Mouse (Mus musculus) heart, embryonic 15.5 days (tissue): ENCODE measurements around the gene Trim40. TPM values are rescaled to one million over a fixed set of nuclear protein-coding genes. Genes with fewer than 3 reads are reported as not detected.
"Not testable (repeated sequence)": the region's sequence is repeated elsewhere in the genome, so short reads cannot be mapped to it uniquely, and the experiment has no call there.

Source experiments
- ATAC-seq: fragments of 200-750 bp; cut with Nextera tagmentation; replicated peaks from 2 replicates; pipeline ENCODE4 v1.8.0; 2017; ENCODE audit warnings: low read depth, moderate TSS enrichment; ENCODE audit not compliant: insufficient number of reproducible peaks, insufficient read depth, low FRiP score
- H3K27ac ChIP-seq: fragments of 300-500 bp; sonication (generic); 2 replicates; pipeline ENCODE4 v1.5.1; 2015; ENCODE audit warnings: mild to moderate bottlenecking, inconsistent platforms
- H3K27me3 ChIP-seq: fragments of 300-500 bp; sonication (generic); 2 replicates; pipeline ENCODE4 v1.6.1; 2015; ENCODE audit warnings: inconsistent platforms
- H3K36me3 ChIP-seq: fragments of 300-500 bp; sonication (generic); 2 replicates; pipeline ENCODE4 v1.6.1; 2015; ENCODE audit warnings: mild to moderate bottlenecking, inconsistent platforms
- H3K4me1 ChIP-seq: fragments of 300-500 bp; sonication (generic); replicated peaks from 2 replicates; pipeline ENCODE4 v1.6.1; 2015; ENCODE audit warnings: inconsistent platforms
- H3K4me2 ChIP-seq: fragments of 300-500 bp; sonication (generic); 2 replicates; pipeline ENCODE4 v1.6.1; 2015; ENCODE audit warnings: inconsistent platforms, mild to moderate bottlenecking, moderate library complexity
- H3K4me3 ChIP-seq: fragments of 300-500 bp; sonication (generic); 2 replicates; pipeline ENCODE4 v1.5.1; 2015; ENCODE audit warnings: mild to moderate bottlenecking, inconsistent platforms
- H3K9ac ChIP-seq: fragments of 300-500 bp; sonication (generic); 2 replicates; pipeline ENCODE4 v1.6.1; 2015; ENCODE audit warnings: mild to moderate bottlenecking, inconsistent platforms
- H3K9me3 ChIP-seq: fragments of 300-500 bp; sonication (generic); replicated peaks from 2 replicates; pipeline ENCODE4 v1.6.1; 2016; ENCODE audit warnings: inconsistent platforms
- WGBS: fragments of 180-500 bp; shearing (Covaris S2); methylation state at CpG from one replicate; pipeline ENCODE4 v1.1.7; 2015; ENCODE audit warnings: mixed read lengths; 5-methylcytosine and 5-hydroxymethylcytosine counted together
- polyA plus RNA-seq: library from polyadenylated mRNA; unstranded; fragments of >200 nt; fragmentation: Nextera tagmentation; extraction: Ambion mirVana; gene quantifications from 2 replicates; pipeline ENCODE4 v1.2.1, GENCODE M21; 2015

The Trim40 gene
- polyA plus RNA-seq, 1 experiment from 2014 or later = not detected

DNA sequence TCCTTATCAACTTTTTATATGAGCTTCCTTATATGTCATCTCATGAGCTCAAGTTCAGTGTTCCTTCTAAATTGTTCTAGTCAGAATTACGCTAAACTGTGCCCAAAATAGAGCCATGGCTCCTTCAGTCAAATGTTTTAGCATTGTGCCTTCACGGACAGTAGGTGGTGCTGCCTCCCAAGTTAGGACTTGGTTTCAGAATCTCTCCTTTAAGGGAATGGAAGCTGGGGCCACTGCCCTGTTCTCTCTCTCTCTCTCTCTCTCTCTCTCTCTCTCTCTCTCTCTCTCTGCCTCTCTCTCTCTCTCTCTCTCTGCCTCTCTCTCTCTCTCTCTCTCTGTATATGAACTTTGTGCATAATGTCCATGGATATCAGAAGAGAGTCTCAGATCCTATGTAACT, 2.4 kb upstream of the Trim40 start:
- H3K4me2 ChIP-seq = no peak overlapping the region
- H3K9ac ChIP-seq = no peak overlapping the region
- no peaks in the 10 kb centered on the region for H3K4me1 ChIP-seq
- no peak overlapping the region for H3K4me3 ChIP-seq
- 4% methylated on average over 2 of the region's 2 CpGs for WGBS
- H3K27me3 ChIP-seq = peaks cover 22% of the 10 kb centered on the region; the same call in 1 of the 2 replicates
- no peak for ATAC-seq
- no peaks in the 10 kb centered on the region for H3K9me3 ChIP-seq
- no peaks in the 10 kb centered on the region for H3K36me3 ChIP-seq
- no peak overlapping the region for H3K27ac ChIP-seq

- 62% methylated on average over 1 of the region's 1 CpGs for WGBS
- H3K9ac ChIP-seq, H3K4me1 ChIP-seq, ATAC-seq, H3K36me3 ChIP-seq, H3K27ac ChIP-seq, H3K4me3 ChIP-seq, H3K9me3 ChIP-seq, H3K4me2 ChIP-seq: not testable (repeated sequence)
- H3K27me3 ChIP-seq = peaks cover 22% of the 10 kb centered on the region; the same call in 1 of the 2 replicates
These were observed 1.6 kb upstream of the Trim40 start for GRCm38 (mm10) chr17:36891496-36891895.

DNA sequence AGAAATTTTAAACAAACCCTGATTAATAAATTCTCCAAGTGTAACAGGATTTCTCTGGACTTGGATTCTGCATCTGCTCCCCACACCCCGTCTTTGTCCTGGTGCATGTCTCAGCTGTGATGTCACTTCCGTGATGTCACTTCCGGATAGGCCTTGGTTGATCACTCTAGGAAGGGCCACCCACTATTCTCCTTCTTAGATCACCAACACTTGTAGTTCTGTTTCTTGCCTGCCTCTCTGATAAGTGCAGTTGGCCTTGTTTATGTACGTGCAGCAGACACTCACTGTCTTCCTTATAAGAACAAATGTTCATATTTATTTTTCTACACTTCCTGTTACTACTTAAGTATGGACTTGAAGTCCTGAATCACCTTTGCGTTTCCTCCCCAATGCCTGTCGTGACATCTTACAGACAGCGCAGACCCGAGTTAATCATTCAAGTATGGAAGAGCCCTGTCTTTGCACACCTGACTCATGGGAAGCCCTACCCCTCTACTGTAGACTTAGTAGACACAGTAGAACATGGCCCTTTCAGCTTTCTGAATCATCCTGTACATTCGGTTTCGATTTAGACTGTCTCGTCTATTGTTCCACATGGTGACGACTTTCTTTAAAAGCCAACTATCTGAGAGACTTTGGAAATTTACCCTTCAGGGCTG, 4.7 kb downstream of the Trim40 start:
- Histone ChIP-seq H3K27ac (no peak overlapping the region), H3K9ac (no peak overlapping the region), H3K36me3 (no peaks in the 10 kb centered on the region), H3K4me3 (no peak overlapping the region), H3K4me1 (no peaks in the 10 kb centered on the region), H3K4me2 (no peak overlapping the region), H3K9me3 (no peaks in the 10 kb centered on the region), H3K27me3 (peaks cover 14% of the 10 kb centered on the region; the same call in 1 of the 2 replicates)
- ATAC-seq = no peak
- WGBS = 86% methylated on average over 12 of the region's 12 CpGs

GRCm38 (mm10) chr17:36883350-36883749, 6.6 kb downstream of the Trim40 start:
- ATAC-seq = no peak
- Histone ChIP-seq H3K9me3 (no peaks in the 10 kb centered on the region), H3K4me2 (no peak overlapping the region), H3K9ac (no peak overlapping the region), H3K4me3 (no peak overlapping the region), H3K27ac (no peak overlapping the region), H3K36me3 (no peaks in the 10 kb centered on the region), H3K4me1 (no peaks in the 10 kb centered on the region), H3K27me3 (0 out of 2 replicates have a peak, but pooled peaks cover under 1% of the 10 kb centered on the region)
- whole genome bisulfite sequencing = 56% methylated on average over 2 of the region's 2 CpGs

- Histone ChIP-seq H3K9ac (no peak overlapping the region), H3K9me3 (no peaks in the 10 kb centered on the region), H3K36me3 (no peaks in the 10 kb centered on the region), H3K27ac (no peak overlapping the region), H3K4me3 (no peak overlapping the region), H3K4me2 (no peak overlapping the region), H3K27me3 (peaks cover under 1% of the 10 kb centered on the region; the same call in 1 of the 2 replicates), H3K4me1 (0 out of 2 replicates have a peak, but pooled peaks cover 3% of the 10 kb centered on the region)
- ATAC-seq = no peak
- 39% methylated on average over 4 of the region's 4 CpGs for WGBS
These were observed 15.3 kb downstream of the Trim40 start for GRCm38 (mm10) chr17:36874636-36875035.

- 59% methylated on average over 25 of the region's 25 CpGs for WGBS
- Histone ChIP-seq H3K9me3 (no peaks in the 10 kb centered on the region), H3K4me3 (no peak overlapping the region), H3K9ac (no peak overlapping the region), H3K36me3 (no peaks in the 10 kb centered on the region), H3K27ac (no peak overlapping the region), H3K4me1 (peaks cover 12% of the 10 kb centered on the region), H3K4me2 (peak overlapping the region; percentile 6), H3K27me3 (peaks cover 28% of the 10 kb centered on the region)
- ATAC-seq = no peak; the same call in 1 of the 2 replicates
These were observed 19.7 kb downstream of the Trim40 start for GRCm38 (mm10) chr17:36869955-36870810.

DNA sequence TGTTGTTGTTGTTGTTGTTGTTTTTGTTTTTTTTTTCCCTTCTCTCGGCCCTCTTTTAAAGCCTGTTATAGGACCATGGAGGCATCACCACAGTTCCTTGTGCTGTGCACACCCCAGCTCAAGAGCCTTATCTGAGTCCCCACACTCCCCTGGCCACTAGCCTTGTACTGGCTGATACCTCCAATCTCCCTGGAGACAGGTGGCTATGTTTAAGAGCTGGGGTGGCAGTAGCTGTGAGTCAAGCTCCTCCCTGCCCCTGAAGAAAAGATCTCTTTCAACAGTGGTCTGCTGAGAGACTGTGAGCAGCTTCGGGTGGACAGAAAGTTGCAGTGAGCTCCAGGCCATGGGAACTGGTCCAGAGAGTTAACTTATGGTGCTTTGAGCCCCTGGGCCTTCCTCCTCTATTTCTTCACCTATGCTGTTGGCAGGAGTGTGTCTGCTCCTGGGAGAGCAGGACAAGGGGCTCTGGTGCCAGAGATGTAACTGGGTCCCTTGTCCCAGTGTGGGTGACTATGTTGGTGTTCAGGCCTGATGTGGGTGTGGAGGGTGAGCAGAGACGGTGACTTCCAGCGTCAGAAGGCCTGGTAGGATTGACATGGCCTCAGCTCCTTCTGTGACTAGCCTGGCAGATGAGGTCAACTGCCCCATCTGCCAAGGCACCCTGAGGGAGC, 20.5 kb downstream of the Trim40 start, which contains the start of gene Trim10:
Gene Trim10, plus strand, starts transcription at position 291 of the 671 bp plus-strand sequence.
- H3K36me3 ChIP-seq = no peaks in the 10 kb centered on the region
- 72% methylated on average over 4 of the region's 4 CpGs for WGBS
- H3K27me3 ChIP-seq = peaks cover 34% of the 10 kb centered on the region
- no peak within 1 kb of the TSS for H3K4me3 ChIP-seq
- H3K9me3 ChIP-seq = no peaks in the 10 kb centered on the region
- H3K4me1 ChIP-seq = peaks cover 12% of the 10 kb centered on the region
- no peak within 1 kb of the TSS for H3K27ac ChIP-seq
- H3K9ac ChIP-seq = no peak within 1 kb of the TSS
- H3K4me2 ChIP-seq = peak within 1 kb of the TSS; percentile 10
- ATAC-seq = 0 out of 2 replicates have a peak, but pooled peaks have one; percentile 42

- Histone ChIP-seq H3K9me3 (no peaks in the 10 kb centered on the region), H3K4me3 (no peak overlapping the region), H3K27me3 (peaks cover 34% of the 10 kb centered on the region), H3K4me2 (no peak overlapping the region), H3K9ac (no peak overlapping the region), H3K4me1 (peaks cover 12% of the 10 kb centered on the region), H3K36me3 (no peaks in the 10 kb centered on the region), H3K27ac (no peak overlapping the region)
- WGBS = 79% methylated on average over 2 of the region's 2 CpGs
- no peak for ATAC-seq
These were observed 21.1 kb downstream of the Trim40 start for GRCm38 (mm10) chr17:36868836-36869235.

GRCm38 (mm10) chr17:36866719-36867527, 23.0 kb downstream of the Trim40 start, which contains the start of gene Trim15:
Gene Trim15, minus strand, starts transcription at chr17:36867210.
- Histone ChIP-seq H3K9me3 (no peaks in the 10 kb centered on the region), H3K27ac (no peak within 1 kb of the TSS), H3K4me1 (peaks cover 12% of the 10 kb centered on the region), H3K36me3 (no peaks in the 10 kb centered on the region), H3K9ac (no peak within 1 kb of the TSS), H3K27me3 (peaks cover 34% of the 10 kb centered on the region), H3K4me3 (peak within 1 kb of the TSS; percentile 13; the same call in 1 of the 2 replicates), H3K4me2 (peak within 1 kb of the TSS; percentile 42)
- 9% methylated on average over 29 of the region's 29 CpGs for WGBS
- ATAC-seq = no peak

DNA sequence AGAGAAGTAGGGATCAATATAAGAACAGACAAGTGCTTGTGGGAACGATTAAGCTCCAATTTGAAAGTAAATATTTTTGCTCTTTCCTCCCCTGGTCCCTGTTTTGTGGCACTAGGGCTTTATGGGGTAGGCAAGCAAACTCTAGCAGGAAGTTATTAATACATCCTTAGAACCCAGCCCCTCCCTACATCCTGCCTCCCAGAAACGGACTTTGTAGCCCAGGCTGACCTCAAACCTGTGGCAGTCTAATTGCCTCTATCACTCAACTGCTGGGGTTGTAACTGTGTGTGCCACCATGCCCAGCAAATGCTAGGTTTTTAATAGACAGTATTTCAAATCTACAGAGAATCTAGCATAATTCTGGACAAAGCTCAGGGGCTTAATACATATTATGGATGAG, 28.2 kb downstream of the Trim40 start:
- Histone ChIP-seq H3K4me3 (no peak overlapping the region), H3K4me1 (peaks cover 3% of the 10 kb centered on the region; the same call in 1 of the 2 replicates), H3K9me3 (no peaks in the 10 kb centered on the region), H3K9ac (no peak overlapping the region), H3K27me3 (peaks cover 19% of the 10 kb centered on the region), H3K27ac (no peak overlapping the region), H3K36me3 (peaks cover 29% of the 10 kb centered on the region), H3K4me2 (no peak overlapping the region)
- no peak for ATAC-seq
- 49% methylated on average over 2 of the region's 2 CpGs for WGBS
